Mouse (Mus musculus) embryonic facial prominence, embryonic 11.5 days (tissue): Measurements from ENCODE around the gene Dnajb11. TPM values are rescaled to one million over a fixed set of nuclear protein-coding genes. Genes with fewer than 3 reads are reported as not detected.

Experiments
- ATAC-seq: fragments of 200-750 bp; cut with Nextera tagmentation; replicated peaks from 2 replicates; pipeline ENCODE4 v1.8.0; 2017; ENCODE audit warnings: low read depth; ENCODE audit not compliant: insufficient number of reproducible peaks, low FRiP score, low TSS enrichment
- DNase-seq: peaks from one replicate; pipeline ENCODE4 v3.0.0-alpha.2; 2015; ENCODE audit warnings: low spot score
- H3K27ac ChIP-seq: fragments of 300-500 bp; sonication (generic); replicated peaks from 2 replicates; pipeline ENCODE4 v1.5.1; 2014; ENCODE audit warnings: mild to moderate bottlenecking, low read depth, low read length, control low read depth
- H3K27me3 ChIP-seq: fragments of 300-500 bp; sonication (generic); 2 replicates; pipeline ENCODE4 v1.6.1; 2014; ENCODE audit warnings: mild to moderate bottlenecking, low read length, moderate library complexity, mixed read lengths; ENCODE audit not compliant: control insufficient read depth, insufficient read depth
- H3K36me3 ChIP-seq: fragments of 300-500 bp; sonication (generic); replicated peaks from 2 replicates; pipeline ENCODE4 v1.6.1; 2014; ENCODE audit warnings: low read depth, mild to moderate bottlenecking, low read length, moderate library complexity, mixed read lengths; ENCODE audit not compliant: control insufficient read depth, insufficient read depth
- H3K4me1 ChIP-seq: fragments of 300-500 bp; sonication (generic); 2 replicates; pipeline ENCODE4 v1.6.1; 2014; ENCODE audit warnings: low read length, mixed read lengths; ENCODE audit not compliant: control insufficient read depth, insufficient read depth
- H3K4me2 ChIP-seq: fragments of 300-500 bp; sonication (generic); 2 replicates; pipeline ENCODE4 v1.6.1; 2014; ENCODE audit warnings: low read depth, mild to moderate bottlenecking, control low read depth, low read length, moderate library complexity
- H3K4me3 ChIP-seq: fragments of 300-500 bp; sonication (generic); 2 replicates; pipeline ENCODE4 v1.5.1; 2014; ENCODE audit warnings: low read depth, low read length, control low read depth
- H3K9ac ChIP-seq: fragments of 300-500 bp; sonication (generic); replicated peaks from 2 replicates; pipeline ENCODE4 v1.6.1; 2014; ENCODE audit warnings: mild to moderate bottlenecking, control low read depth, low read length
- H3K9me3 ChIP-seq: fragments of 300-500 bp; sonication (generic); replicated peaks from 2 replicates; pipeline ENCODE4 v1.6.1; 2016; ENCODE audit warnings: mild to moderate bottlenecking, low read length, inconsistent platforms, mixed read lengths; ENCODE audit not compliant: control insufficient read depth
- WGBS: fragments of 180-500 bp; shearing (Covaris S2); extraction: QIAGEN DNeasy Blood & Tissue Kit; methylation state at CpG from one replicate; pipeline ENCODE4 v1.1.7; 2014; 5-methylcytosine and 5-hydroxymethylcytosine counted together
- polyA plus RNA-seq: library from polyadenylated mRNA; unstranded; fragments of >200 nt; fragmentation: Nextera tagmentation; extraction: Ambion mirVana; gene quantifications from 2 replicates; pipeline ENCODE4 v1.2.1, GENCODE M21; 2014

Gene Dnajb11
- polyA plus RNA-seq, 1 experiment from 2014 or later, result 115 TPM

GRCm38 (mm10) chr16:22844834-22845233, 12.8 kb upstream of the Dnajb11 start:
- Histone ChIP-seq H3K4me1 (no peaks in the 10 kb centered on the region), H3K4me3 (no peak overlapping the region), H3K9me3 (no peaks in the 10 kb centered on the region), H3K27ac (no peak overlapping the region), H3K4me2 (peak overlapping the region; percentile 89), H3K9ac (peak overlapping the region; percentile 75; the same call in 1 of the 2 replicates), H3K27me3 (no peaks in the 10 kb centered on the region), H3K36me3 (no peaks in the 10 kb centered on the region)
- WGBS, result 71% methylated on average over 5 of the region's 5 CpGs
- ATAC-seq, result no peak
- DNase-seq, result no peak

GRCm38 (mm10) chr16:22845481-22845880, 12.2 kb upstream of the Dnajb11 start:
- DNase-seq (no peak), ATAC-seq (no peak)
- WGBS, result 86% methylated on average over 4 of the region's 4 CpGs
- H3K4me1 ChIP-seq, result no peaks in the 10 kb centered on the region
- H3K4me2 ChIP-seq, result no peak overlapping the region
- no peaks in the 10 kb centered on the region for H3K36me3 ChIP-seq
- no peaks in the 10 kb centered on the region for H3K27me3 ChIP-seq
- H3K27ac ChIP-seq, result no peak overlapping the region
- H3K9me3 ChIP-seq, result no peaks in the 10 kb centered on the region
- H3K4me3 ChIP-seq, result no peak overlapping the region
- H3K9ac ChIP-seq, result no peak overlapping the region

- 95% methylated on average over 1 of the region's 1 CpGs for WGBS
- no peaks in the 10 kb centered on the region for H3K4me1 ChIP-seq
- no peaks in the 10 kb centered on the region for H3K27me3 ChIP-seq
- H3K4me2 ChIP-seq, result no peak overlapping the region
- no peak for DNase-seq
- H3K9ac ChIP-seq, result no peak overlapping the region
- H3K27ac ChIP-seq, result no peak overlapping the region
- no peaks in the 10 kb centered on the region for H3K9me3 ChIP-seq
- no peak for ATAC-seq
- no peak overlapping the region for H3K4me3 ChIP-seq
- no peaks in the 10 kb centered on the region for H3K36me3 ChIP-seq
These were observed 10.0 kb upstream of the Dnajb11 start for GRCm38 (mm10) chr16:22847686-22848085.

GRCm38 (mm10) chr16:22848331-22848730, 9.3 kb upstream of the Dnajb11 start:
- ATAC-seq, result no peak
- no peaks in the 10 kb centered on the region for H3K36me3 ChIP-seq

GRCm38 (mm10) chr16:22852709-22853108, 4.9 kb upstream of the Dnajb11 start:
- no peak overlapping the region for H3K27ac ChIP-seq
- H3K9ac ChIP-seq, result no peak overlapping the region
- no peaks in the 10 kb centered on the region for H3K4me1 ChIP-seq
- H3K9me3 ChIP-seq, result no peaks in the 10 kb centered on the region
- 90% methylated on average over 4 of the region's 4 CpGs for WGBS
- no peaks in the 10 kb centered on the region for H3K36me3 ChIP-seq
- no peak overlapping the region for H3K4me3 ChIP-seq
- H3K27me3 ChIP-seq, result no peaks in the 10 kb centered on the region
- H3K4me2 ChIP-seq, result no peak overlapping the region
- ATAC-seq, result no peak
- DNase-seq, result no peak

More at GRCm38 (mm10) chr16:22848331-22848730, 9.3 kb upstream of the Dnajb11 start:
- DNase-seq, result no peak
- no peak overlapping the region for H3K4me3 ChIP-seq
- H3K9me3 ChIP-seq, result no peaks in the 10 kb centered on the region
- H3K27ac ChIP-seq, result no peak overlapping the region
- H3K9ac ChIP-seq, result no peak overlapping the region
- H3K27me3 ChIP-seq, result no peaks in the 10 kb centered on the region
- WGBS, result 93% methylated on average over 1 of the region's 1 CpGs
- no peaks in the 10 kb centered on the region for H3K4me1 ChIP-seq
- no peak overlapping the region for H3K4me2 ChIP-seq

GRCm38 (mm10) chr16:22856773-22857172, 872 bp upstream of the Dnajb11 start:
- 13% methylated on average over 9 of the region's 9 CpGs for WGBS
- Histone ChIP-seq H3K36me3 (no peaks in the 10 kb centered on the region), H3K4me3 (peak overlapping the region; percentile 51), H3K9me3 (no peaks in the 10 kb centered on the region), H3K9ac (peak overlapping the region; percentile 58), H3K4me2 (peak overlapping the region; percentile 55), H3K4me1 (no peaks in the 10 kb centered on the region), H3K27ac (no peak overlapping the region), H3K27me3 (no peaks in the 10 kb centered on the region)
- DNase-seq, result no peak
- ATAC-seq, result no peak

- WGBS, result 89% methylated on average over 8 of the region's 8 CpGs
- no peaks in the 10 kb centered on the region for H3K27me3 ChIP-seq
- H3K9me3 ChIP-seq, result no peaks in the 10 kb centered on the region
- H3K4me2 ChIP-seq, result no peak overlapping the region
- no peak for ATAC-seq
- no peaks in the 10 kb centered on the region for H3K4me1 ChIP-seq
- peaks cover 11% of the 10 kb centered on the region for H3K36me3 ChIP-seq
- H3K27ac ChIP-seq, result no peak overlapping the region
- no peak overlapping the region for H3K9ac ChIP-seq
- no peak overlapping the region for H3K4me3 ChIP-seq
- DNase-seq, result no peak
These were observed 14.8 kb downstream of the Dnajb11 start for GRCm38 (mm10) chr16:22872397-22872796.

GRCm38 (mm10) chr16:22873369-22873768, 15.7 kb downstream of the Dnajb11 start:
- peaks cover 8% of the 10 kb centered on the region for H3K36me3 ChIP-seq
- 84% methylated on average over 4 of the region's 4 CpGs for WGBS
- no peak for ATAC-seq

More at GRCm38 (mm10) chr16:22873369-22873768, 15.7 kb downstream of the Dnajb11 start:
- no peak for DNase-seq
- H3K9ac ChIP-seq, result no peak overlapping the region
- H3K4me2 ChIP-seq, result no peak overlapping the region
- H3K4me1 ChIP-seq, result no peaks in the 10 kb centered on the region
- H3K9me3 ChIP-seq, result no peaks in the 10 kb centered on the region
- no peak overlapping the region for H3K4me3 ChIP-seq
- no peak overlapping the region for H3K27ac ChIP-seq
- H3K27me3 ChIP-seq, result no peaks in the 10 kb centered on the region
